Mouse (Mus musculus): ENCODE measurements at regions not wholly inside any gene's neighbourhood (a gene's known extent, or its start where the extent isn't known, plus 50 kb on each side); places are given as distances from the start of the nearest gene placed in this dataset.
A peak's percentile ranks its signal among the peaks of the same experiment; 100 is the strongest.

GRCm38 (mm10) chr17:54214804-54215203, 84.0 kb downstream of the Slc5a7 start:
- no peak for ATAC-seq (replicated peaks; ENCODE audit: low FRiP score, low read depth)
- no peak overlapping the region for H3K27ac ChIP-seq
- 76% methylated on average over 3 of the region's 3 CpGs for WGBS
- no peak for DNase-seq (ENCODE audit: low spot score)
- TF ChIP-seq CTCF (IDR thresholded peaks at IDR 0.05; ENCODE audit: low read depth) = no peak
- no peaks in the 10 kb centered on the region for H3K4me1 ChIP-seq (replicated peaks; ENCODE audit: insufficient read depth, low read length)
- H3K9ac ChIP-seq (ENCODE audit: low read depth, low read length) = no peak overlapping the region
- no peak overlapping the region for H3K4me2 ChIP-seq (ENCODE audit: low read length)
- H3K9me3 ChIP-seq (replicated peaks; ENCODE audit: low read length) = no peaks in the 10 kb centered on the region
- no peak overlapping the region for H3K4me3 ChIP-seq (replicated peaks; ENCODE audit: low read depth, low read length)
- no peaks in the 10 kb centered on the region for H3K27me3 ChIP-seq (ENCODE audit: insufficient read depth, low read length)
- H3K36me3 ChIP-seq (ENCODE audit: insufficient read depth, low read length) = no peaks in the 10 kb centered on the region

GRCm38 (mm10) chr17:54201710-54202109, 97.1 kb downstream of the Slc5a7 start:
- TF ChIP-seq CTCF (IDR thresholded peaks at IDR 0.05; ENCODE audit: low read depth) = no peak
- 62% methylated on average over 3 of the region's 3 CpGs for WGBS
- no peak overlapping the region for H3K9ac ChIP-seq (ENCODE audit: low read depth, low read length)
- H3K4me3 ChIP-seq (replicated peaks; ENCODE audit: low read depth, low read length) = no peak overlapping the region
- ATAC-seq (replicated peaks; ENCODE audit: low FRiP score, low read depth) (no peak), DNase-seq (ENCODE audit: low spot score) (no peak)
- H3K4me1 ChIP-seq (replicated peaks; ENCODE audit: insufficient read depth, low read length) = no peaks in the 10 kb centered on the region
- H3K36me3 ChIP-seq (ENCODE audit: insufficient read depth, low read length) = no peaks in the 10 kb centered on the region
- no peaks in the 10 kb centered on the region for H3K27me3 ChIP-seq (ENCODE audit: insufficient read depth, low read length)
- no peak overlapping the region for H3K4me2 ChIP-seq (ENCODE audit: low read length)
- no peak overlapping the region for H3K27ac ChIP-seq
- no peaks in the 10 kb centered on the region for H3K9me3 ChIP-seq (replicated peaks; ENCODE audit: low read length)

GRCm38 (mm10) chr17:54192231-54192573, 106.6 kb downstream of the Slc5a7 start:
- Histone ChIP-seq H3K4me2 (ENCODE audit: low read length) (no peak overlapping the region), H3K4me3 (replicated peaks; ENCODE audit: low read depth, low read length) (no peak overlapping the region), H3K9me3 (replicated peaks; ENCODE audit: low read length) (no peaks in the 10 kb centered on the region), H3K9ac (ENCODE audit: low read depth, low read length) (no peak overlapping the region), H3K27me3 (ENCODE audit: insufficient read depth, low read length) (no peaks in the 10 kb centered on the region), H3K4me1 (replicated peaks; ENCODE audit: insufficient read depth, low read length) (no peaks in the 10 kb centered on the region), H3K27ac (no peak overlapping the region), H3K36me3 (ENCODE audit: insufficient read depth, low read length) (no peaks in the 10 kb centered on the region)
- ATAC-seq (replicated peaks; ENCODE audit: low FRiP score, low read depth) = no peak
- TF ChIP-seq CTCF (IDR thresholded peaks at IDR 0.05; ENCODE audit: low read depth) = no peak
- no peak for DNase-seq (ENCODE audit: low spot score)
- 51% methylated on average over 3 of the region's 3 CpGs for WGBS

- no peak overlapping the region for H3K4me2 ChIP-seq (ENCODE audit: low read length)
- WGBS = 24% methylated on average over 5 of the region's 5 CpGs
- no peak overlapping the region for H3K4me3 ChIP-seq (replicated peaks; ENCODE audit: low read depth, low read length)
- H3K27ac ChIP-seq = no peak overlapping the region
- no peak for TF ChIP-seq CTCF (IDR thresholded peaks at IDR 0.05; ENCODE audit: low read depth)
- H3K4me1 ChIP-seq (replicated peaks; ENCODE audit: insufficient read depth, low read length) = no peaks in the 10 kb centered on the region
- H3K36me3 ChIP-seq (ENCODE audit: insufficient read depth, low read length) = no peaks in the 10 kb centered on the region
- DNase-seq (ENCODE audit: low spot score) (peak; percentile 15), ATAC-seq (replicated peaks; ENCODE audit: low FRiP score, low read depth) (no peak)
- no peaks in the 10 kb centered on the region for H3K9me3 ChIP-seq (replicated peaks; ENCODE audit: low read length)
- no peaks in the 10 kb centered on the region for H3K27me3 ChIP-seq (ENCODE audit: insufficient read depth, low read length)
- no peak overlapping the region for H3K9ac ChIP-seq (ENCODE audit: low read depth, low read length)
Measured at GRCm38 (mm10) chr17:54191526-54192230, 107.2 kb downstream of the Slc5a7 start.

DNA sequence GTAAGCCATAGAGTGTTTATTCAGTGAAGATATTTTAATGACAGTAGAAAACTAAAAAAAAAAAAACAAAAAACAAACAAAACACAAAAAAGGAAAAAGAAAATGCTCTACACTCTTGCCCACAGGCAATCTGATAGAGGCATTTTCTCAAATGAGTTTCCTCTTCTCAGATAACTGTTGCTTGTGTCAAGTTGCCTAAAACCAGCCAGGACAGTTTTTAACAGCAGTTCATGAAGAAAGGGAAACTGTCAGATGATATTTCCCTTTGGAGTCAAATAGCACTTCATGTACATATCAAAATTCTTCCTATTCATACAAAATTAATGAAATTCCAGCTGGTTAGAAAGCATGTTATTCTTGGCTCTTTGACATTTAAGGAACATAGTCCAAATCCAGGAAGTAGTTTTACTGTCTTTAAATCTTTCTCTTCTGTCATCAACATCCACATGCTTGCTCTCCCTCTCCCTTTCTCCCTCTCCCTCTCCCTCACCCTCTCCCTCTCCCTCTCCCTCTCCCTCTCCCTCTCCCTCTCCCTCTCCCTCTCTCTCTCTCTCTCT, 109.8 kb downstream of the Slc5a7 start:
- H3K27ac ChIP-seq = no peak overlapping the region
- DNase-seq (ENCODE audit: low spot score) (peak; percentile 87), ATAC-seq (replicated peaks; ENCODE audit: low FRiP score, low read depth) (no peak)
- H3K9me3 ChIP-seq (replicated peaks; ENCODE audit: low read length) = no peaks in the 10 kb centered on the region
- H3K36me3 ChIP-seq (ENCODE audit: insufficient read depth, low read length) = no peaks in the 10 kb centered on the region
- TF ChIP-seq CTCF (IDR thresholded peaks at IDR 0.05; ENCODE audit: low read depth) = no peak
- no peak overlapping the region for H3K4me2 ChIP-seq (ENCODE audit: low read length)
- no peak overlapping the region for H3K9ac ChIP-seq (ENCODE audit: low read depth, low read length)
- no peaks in the 10 kb centered on the region for H3K4me1 ChIP-seq (replicated peaks; ENCODE audit: insufficient read depth, low read length)
- no peaks in the 10 kb centered on the region for H3K27me3 ChIP-seq (ENCODE audit: insufficient read depth, low read length)
- H3K4me3 ChIP-seq (replicated peaks; ENCODE audit: low read depth, low read length) = no peak overlapping the region

GRCm38 (mm10) chr17:54182073-54182472, 116.8 kb downstream of the Slc5a7 start:
- Histone ChIP-seq H3K4me3 (replicated peaks; ENCODE audit: low read depth, low read length) (no peak overlapping the region), H3K27me3 (ENCODE audit: insufficient read depth, low read length) (no peaks in the 10 kb centered on the region), H3K27ac (no peak overlapping the region), H3K9me3 (replicated peaks; ENCODE audit: low read length) (no peaks in the 10 kb centered on the region), H3K36me3 (ENCODE audit: insufficient read depth, low read length) (no peaks in the 10 kb centered on the region), H3K4me2 (ENCODE audit: low read length) (no peak overlapping the region), H3K9ac (ENCODE audit: low read depth, low read length) (no peak overlapping the region), H3K4me1 (replicated peaks; ENCODE audit: insufficient read depth, low read length) (no peaks in the 10 kb centered on the region)
- TF ChIP-seq CTCF (IDR thresholded peaks at IDR 0.05; ENCODE audit: low read depth) = no peak
- DNase-seq (ENCODE audit: low spot score) = peak; percentile 2
- ATAC-seq (replicated peaks; ENCODE audit: low FRiP score, low read depth) = no peak

DNA sequence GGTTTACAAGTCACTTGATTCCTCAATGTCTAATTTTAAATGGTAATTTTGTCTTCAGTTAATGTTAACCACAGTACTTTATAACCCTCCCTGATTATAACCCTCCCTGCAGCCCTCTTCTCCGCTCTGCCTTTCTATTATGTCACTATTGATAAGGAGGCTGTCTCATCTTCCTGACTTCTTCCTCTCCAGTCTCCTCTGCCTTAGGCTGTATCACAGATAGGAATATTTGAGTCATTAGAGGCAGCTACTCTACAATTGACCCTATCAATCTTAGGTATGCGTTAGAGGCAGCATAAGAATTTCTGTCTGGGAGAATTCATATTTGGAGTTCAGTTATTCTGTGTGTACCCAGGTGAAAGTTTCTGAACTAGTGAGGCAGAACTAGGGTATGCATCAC, 118.3 kb downstream of the Slc5a7 start:
- no peaks in the 10 kb centered on the region for H3K4me1 ChIP-seq (replicated peaks; ENCODE audit: insufficient read depth, low read length)
- TF ChIP-seq CTCF (IDR thresholded peaks at IDR 0.05; ENCODE audit: low read depth) = no peak
- no peak overlapping the region for H3K4me3 ChIP-seq (replicated peaks; ENCODE audit: low read depth, low read length)
- no peak for ATAC-seq (replicated peaks; ENCODE audit: low FRiP score, low read depth)
- WGBS = 88% methylated on average over 2 of the region's 2 CpGs
- DNase-seq (ENCODE audit: low spot score) = no peak
- H3K27ac ChIP-seq = no peak overlapping the region
- H3K36me3 ChIP-seq (ENCODE audit: insufficient read depth, low read length) = no peaks in the 10 kb centered on the region
- no peaks in the 10 kb centered on the region for H3K9me3 ChIP-seq (replicated peaks; ENCODE audit: low read length)
- no peak overlapping the region for H3K9ac ChIP-seq (ENCODE audit: low read depth, low read length)
- H3K4me2 ChIP-seq (ENCODE audit: low read length) = no peak overlapping the region
- H3K27me3 ChIP-seq (ENCODE audit: insufficient read depth, low read length) = no peaks in the 10 kb centered on the region

Data from kidney, postnatal 0 days (tissue).